Mouse (Mus musculus): ENCODE measurements at regions not wholly inside any gene's neighbourhood (a gene's known extent, or its start where the extent isn't known, plus 50 kb on each side); places are given as distances from the start of the nearest gene placed in this dataset. TPM values are rescaled to one million over a fixed set of nuclear protein-coding genes. Genes with fewer than 3 reads are reported as not detected.

GRCm38 (mm10) chr1:64172122-64172521 lies 50.0 kb upstream of the Klf7 start:
- no peaks in the 10 kb centered on the region for H3K9me3 ChIP-seq (ENCODE audit: control insufficient read depth, low read length)
- 68% methylated on average over 2 of the region's 2 CpGs for WGBS
- no peak overlapping the region for H3K4me3 ChIP-seq (ENCODE audit: low read depth, low read length)
- no peaks in the 10 kb centered on the region for H3K36me3 ChIP-seq (ENCODE audit: control insufficient read depth, insufficient read depth, low read length)
- H3K27ac ChIP-seq (ENCODE audit: low read depth), result no peak overlapping the region
- no peaks in the 10 kb centered on the region for H3K27me3 ChIP-seq (replicated peaks; ENCODE audit: control insufficient read depth, insufficient read depth, low read length)
- DNase-seq (ENCODE audit: low spot score) (no peak), ATAC-seq (replicated peaks; ENCODE audit: low FRiP score, low TSS enrichment, low read depth) (no peak)
- H3K9ac ChIP-seq (ENCODE audit: low read length), result no peak overlapping the region
- no peaks in the 10 kb centered on the region for H3K4me1 ChIP-seq (replicated peaks; ENCODE audit: control insufficient read depth, insufficient read depth, low read length)
- no peak overlapping the region for H3K4me2 ChIP-seq (ENCODE audit: low read length)

Small RNAs in the stretch of these regions (microRNA-seq; reads per million reads assigned to microRNA genes)
- not detected for gene Gm25748
